Mouse (Mus musculus): ENCODE data around the gene Calm4. TPM values are rescaled to one million over a fixed set of nuclear protein-coding genes. Genes with fewer than 3 reads are reported as not detected.
"Not testable (repeated sequence)": the region's sequence is repeated elsewhere in the genome, so short reads cannot be mapped to it uniquely, and the experiment has no call there.

Calm4 gene
- polyA plus RNA-seq (2012; rRNA removed) = not detected in 2 replicates

DNA sequence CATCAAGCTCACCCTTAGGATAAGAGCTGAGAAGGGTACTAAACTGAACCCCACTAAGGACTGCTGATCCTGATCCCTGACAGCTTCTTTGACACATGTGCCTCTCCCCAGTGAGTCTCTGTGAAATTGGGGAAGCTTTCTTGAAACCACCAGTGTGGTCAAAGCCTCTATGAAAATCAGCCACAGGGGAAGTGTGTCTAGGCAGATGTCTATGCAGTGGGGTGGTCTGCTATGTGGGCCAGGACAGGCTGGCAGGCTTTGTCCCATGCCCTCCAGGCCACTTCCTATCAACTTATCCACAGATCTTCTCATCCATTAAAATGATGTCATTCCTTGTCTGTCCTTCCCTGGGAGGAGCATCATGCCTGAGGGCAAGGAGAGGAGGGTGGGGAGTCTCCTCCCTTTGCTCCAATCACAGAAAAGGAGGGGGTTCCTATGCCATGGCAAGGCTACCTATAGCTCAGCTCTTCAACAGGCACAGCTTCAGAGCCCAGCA lies at the start of gene Calm4:
TSS of gene Calm4 (plus strand) at position 446 of the 496 bp plus-strand sequence.
- not testable (repeated sequence) for H3K4me1 ChIP-seq (ENCODE audit: control insufficient read depth, insufficient read depth, low read length); H3K4me3 ChIP-seq (replicated peaks; ENCODE audit: insufficient read depth, low read depth, low read length); DNase-seq; H3K27me3 ChIP-seq (ENCODE audit: control insufficient read depth, insufficient read depth, low read length); H3K27ac ChIP-seq (ENCODE audit: insufficient read depth, low read length)

GRCm38 (mm10) chr13:3788588-3788987 lies 49.0 kb upstream of the Calm4 start:
- no peak for DNase-seq
- WGBS = 95% methylated on average over 2 of the region's 2 CpGs
- no peak for TF ChIP-seq POLR2A (IDR thresholded peaks at IDR 0.05; ENCODE audit: borderline replicate concordance, insufficient read depth, low read length)
- TF ChIP-seq CTCF (IDR thresholded peaks at IDR 0.05; ENCODE audit: borderline replicate concordance, insufficient read depth, low read depth, low read length) = no peak
- H3K4me3 ChIP-seq (replicated peaks; ENCODE audit: insufficient read depth, low read depth, low read length) = no peak overlapping the region
- H3K27ac ChIP-seq (ENCODE audit: insufficient read depth, low read length) = no peak overlapping the region
- H3K4me1 ChIP-seq (ENCODE audit: control insufficient read depth, insufficient read depth, low read length) = no peaks in the 10 kb centered on the region
- no peaks in the 10 kb centered on the region for H3K27me3 ChIP-seq (ENCODE audit: control insufficient read depth, insufficient read depth, low read length)

GRCm38 (mm10) chr13:3789531-3789930 lies 48.0 kb upstream of the Calm4 start:
- TF ChIP-seq CTCF (IDR thresholded peaks at IDR 0.05; ENCODE audit: borderline replicate concordance, insufficient read depth, low read depth, low read length) = no peak
- no peak for TF ChIP-seq POLR2A (IDR thresholded peaks at IDR 0.05; ENCODE audit: borderline replicate concordance, insufficient read depth, low read length)
- 80% methylated on average over 2 of the region's 2 CpGs for WGBS
- no peak for DNase-seq
- H3K27ac ChIP-seq (ENCODE audit: insufficient read depth, low read length) = no peak overlapping the region
- no peaks in the 10 kb centered on the region for H3K27me3 ChIP-seq (ENCODE audit: control insufficient read depth, insufficient read depth, low read length)
- H3K4me3 ChIP-seq (replicated peaks; ENCODE audit: insufficient read depth, low read depth, low read length) = no peak overlapping the region
- H3K4me1 ChIP-seq (ENCODE audit: control insufficient read depth, insufficient read depth, low read length) = no peaks in the 10 kb centered on the region

DNA sequence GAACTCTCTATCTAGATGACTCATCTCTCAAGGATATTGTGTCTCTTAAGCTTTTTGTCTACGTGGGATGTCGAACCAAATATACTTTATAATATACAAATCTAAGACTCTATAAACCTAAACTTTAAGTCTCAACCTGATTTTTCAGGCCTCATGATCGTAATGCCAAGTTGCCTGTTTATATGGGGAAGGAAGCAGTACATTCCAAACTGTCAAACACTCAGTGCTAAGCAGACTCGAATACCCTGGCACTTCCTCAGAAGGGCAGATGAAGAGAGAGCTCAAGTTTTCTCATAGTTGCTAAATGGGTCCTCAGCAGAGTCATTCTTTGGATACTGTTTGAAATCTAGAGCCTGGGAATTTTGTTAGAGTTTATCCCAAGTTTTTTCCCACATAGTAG lies 40.9 kb upstream of the Calm4 start:
- TF ChIP-seq CTCF (IDR thresholded peaks at IDR 0.05; ENCODE audit: borderline replicate concordance, insufficient read depth, low read depth, low read length) (no peak), POLR2A (IDR thresholded peaks at IDR 0.05; ENCODE audit: borderline replicate concordance, insufficient read depth, low read length) (no peak)
- no peak for DNase-seq
- H3K4me1 ChIP-seq (ENCODE audit: control insufficient read depth, insufficient read depth, low read length) = no peaks in the 10 kb centered on the region
- no peak overlapping the region for H3K4me3 ChIP-seq (replicated peaks; ENCODE audit: insufficient read depth, low read depth, low read length)
- H3K27ac ChIP-seq (ENCODE audit: insufficient read depth, low read length) = no peak overlapping the region
- whole genome bisulfite sequencing = 86% methylated on average over 4 of the region's 4 CpGs
- H3K27me3 ChIP-seq (ENCODE audit: control insufficient read depth, insufficient read depth, low read length) = no peaks in the 10 kb centered on the region

DNA sequence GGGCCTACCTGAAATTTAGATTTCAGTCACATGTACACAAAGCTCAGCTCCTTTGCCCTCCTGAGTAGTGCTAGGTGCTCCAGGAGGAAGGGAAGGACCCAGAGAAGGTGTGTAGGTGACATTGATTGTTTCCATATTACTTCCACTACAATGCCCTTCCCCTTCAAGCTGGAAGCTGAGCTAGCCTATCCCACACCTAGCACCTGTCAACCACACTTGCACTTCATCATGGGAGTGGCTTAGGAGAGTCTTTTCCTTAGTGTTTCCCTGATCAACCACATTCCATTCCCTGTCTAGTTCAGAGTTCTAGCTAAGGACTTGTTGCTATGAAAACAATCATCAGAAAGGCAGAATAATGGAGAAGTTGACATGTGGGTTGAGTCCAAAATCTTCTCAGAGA lies 38.8 kb upstream of the Calm4 start:
- Histone ChIP-seq H3K27ac (ENCODE audit: insufficient read depth, low read length) (no peak overlapping the region), H3K4me1 (ENCODE audit: control insufficient read depth, insufficient read depth, low read length) (no peaks in the 10 kb centered on the region), H3K4me3 (replicated peaks; ENCODE audit: insufficient read depth, low read depth, low read length) (no peak overlapping the region), H3K27me3 (ENCODE audit: control insufficient read depth, insufficient read depth, low read length) (no peaks in the 10 kb centered on the region)
- DNase-seq = no peak
- TF ChIP-seq CTCF (IDR thresholded peaks at IDR 0.05; ENCODE audit: borderline replicate concordance, insufficient read depth, low read depth, low read length) = no peak
- TF ChIP-seq POLR2A (IDR thresholded peaks at IDR 0.05; ENCODE audit: borderline replicate concordance, insufficient read depth, low read length) = no peak

DNA sequence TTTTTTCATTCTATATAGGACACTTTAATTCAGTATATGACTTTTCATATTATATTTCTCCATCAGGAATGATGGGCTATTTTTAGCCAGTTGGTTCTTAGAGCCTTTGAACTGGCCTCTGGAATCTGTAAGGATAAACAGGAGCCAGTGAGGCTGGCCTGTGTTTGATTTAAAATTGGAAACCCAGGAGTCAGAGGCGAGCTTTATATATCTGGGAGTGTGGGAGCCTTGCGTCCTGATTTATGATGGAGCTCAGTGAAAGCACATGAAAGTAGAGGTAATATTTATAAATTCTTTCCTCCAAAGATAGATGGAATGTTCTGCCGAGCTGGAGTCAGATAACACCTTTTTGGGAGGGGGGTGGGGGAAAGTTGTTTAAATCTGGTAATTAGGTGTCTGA lies 38.2 kb upstream of the Calm4 start:
- no peak for DNase-seq
- no peak overlapping the region for H3K4me3 ChIP-seq (replicated peaks; ENCODE audit: insufficient read depth, low read depth, low read length)
- WGBS = 85% methylated on average over 3 of the region's 3 CpGs
- H3K27ac ChIP-seq (ENCODE audit: insufficient read depth, low read length) = no peak overlapping the region
- H3K4me1 ChIP-seq (ENCODE audit: control insufficient read depth, insufficient read depth, low read length) = no peaks in the 10 kb centered on the region
- no peaks in the 10 kb centered on the region for H3K27me3 ChIP-seq (ENCODE audit: control insufficient read depth, insufficient read depth, low read length)
- TF ChIP-seq POLR2A (IDR thresholded peaks at IDR 0.05; ENCODE audit: borderline replicate concordance, insufficient read depth, low read length) (no peak), CTCF (IDR thresholded peaks at IDR 0.05; ENCODE audit: borderline replicate concordance, insufficient read depth, low read depth, low read length) (no peak)

DNA sequence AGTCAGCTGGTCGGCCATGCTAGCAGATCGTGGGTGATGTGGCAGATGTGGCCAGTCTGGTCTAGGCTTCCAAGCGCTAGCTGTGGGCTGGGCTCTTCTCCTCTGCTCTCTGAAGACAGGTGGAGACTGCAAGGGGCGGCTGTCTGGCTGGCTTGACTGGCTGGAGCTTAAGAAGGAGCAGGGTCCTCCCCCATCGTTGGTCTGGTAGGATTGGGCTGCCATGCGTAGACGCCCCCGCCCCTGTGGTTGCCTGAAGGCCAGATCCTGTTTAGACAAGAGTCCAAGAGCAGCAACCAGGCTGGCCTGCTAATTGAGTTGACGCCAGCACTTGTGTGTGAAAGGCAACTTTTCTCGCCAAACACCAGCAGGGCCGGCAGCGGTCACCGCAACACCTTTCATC lies 33.4 kb upstream of the Calm4 start, which contains the start of gene Calml3:
TSS of gene Calml3 (minus strand) at position 131 of the 400 bp plus-strand sequence.
- H3K27ac ChIP-seq (ENCODE audit: insufficient read depth, low read length) = no peak within 1 kb of the TSS
- H3K27me3 ChIP-seq (ENCODE audit: control insufficient read depth, insufficient read depth, low read length) = no peaks in the 10 kb centered on the region
- no peaks in the 10 kb centered on the region for H3K4me1 ChIP-seq (ENCODE audit: control insufficient read depth, insufficient read depth, low read length)
- no peak within 1 kb of the TSS for H3K4me3 ChIP-seq (replicated peaks; ENCODE audit: insufficient read depth, low read depth, low read length)
- DNase-seq = no peak
- TF ChIP-seq POLR2A (IDR thresholded peaks at IDR 0.05; ENCODE audit: borderline replicate concordance, insufficient read depth, low read length) (no peak), CTCF (IDR thresholded peaks at IDR 0.05; ENCODE audit: borderline replicate concordance, insufficient read depth, low read depth, low read length) (no peak)
- 66% methylated on average over 13 of the region's 13 CpGs for whole genome bisulfite sequencing

DNA sequence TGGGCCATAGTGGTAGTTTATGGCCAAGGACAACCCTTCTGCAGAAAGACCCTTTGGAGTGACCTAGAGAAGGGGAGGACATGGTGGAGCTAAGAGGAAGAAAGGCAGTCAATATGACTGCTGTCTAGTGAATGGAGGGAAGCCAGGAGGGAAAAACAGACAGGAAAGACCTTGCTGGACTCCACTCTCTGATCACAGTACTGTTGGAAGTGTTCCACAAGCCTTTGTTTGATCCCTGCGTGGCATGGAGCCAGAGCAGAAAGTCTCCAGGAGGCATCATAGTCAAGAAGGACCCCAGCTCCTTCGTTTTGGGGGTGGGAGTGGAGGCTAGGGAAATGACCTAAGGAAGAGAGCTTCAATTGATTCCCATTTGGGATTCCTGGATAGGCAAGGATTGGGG lies 32.4 kb upstream of the Calm4 start:
- H3K4me1 ChIP-seq (ENCODE audit: control insufficient read depth, insufficient read depth, low read length) = no peaks in the 10 kb centered on the region
- 28% methylated on average over 2 of the region's 2 CpGs for WGBS
- no peak overlapping the region for H3K4me3 ChIP-seq (replicated peaks; ENCODE audit: insufficient read depth, low read depth, low read length)
- DNase-seq = no peak
- H3K27ac ChIP-seq (ENCODE audit: insufficient read depth, low read length) = no peak overlapping the region
- no peaks in the 10 kb centered on the region for H3K27me3 ChIP-seq (ENCODE audit: control insufficient read depth, insufficient read depth, low read length)
- TF ChIP-seq CTCF (IDR thresholded peaks at IDR 0.05; ENCODE audit: borderline replicate concordance, insufficient read depth, low read depth, low read length) = no peak
- no peak for TF ChIP-seq POLR2A (IDR thresholded peaks at IDR 0.05; ENCODE audit: borderline replicate concordance, insufficient read depth, low read length)
